In the genomic region with DNA sequence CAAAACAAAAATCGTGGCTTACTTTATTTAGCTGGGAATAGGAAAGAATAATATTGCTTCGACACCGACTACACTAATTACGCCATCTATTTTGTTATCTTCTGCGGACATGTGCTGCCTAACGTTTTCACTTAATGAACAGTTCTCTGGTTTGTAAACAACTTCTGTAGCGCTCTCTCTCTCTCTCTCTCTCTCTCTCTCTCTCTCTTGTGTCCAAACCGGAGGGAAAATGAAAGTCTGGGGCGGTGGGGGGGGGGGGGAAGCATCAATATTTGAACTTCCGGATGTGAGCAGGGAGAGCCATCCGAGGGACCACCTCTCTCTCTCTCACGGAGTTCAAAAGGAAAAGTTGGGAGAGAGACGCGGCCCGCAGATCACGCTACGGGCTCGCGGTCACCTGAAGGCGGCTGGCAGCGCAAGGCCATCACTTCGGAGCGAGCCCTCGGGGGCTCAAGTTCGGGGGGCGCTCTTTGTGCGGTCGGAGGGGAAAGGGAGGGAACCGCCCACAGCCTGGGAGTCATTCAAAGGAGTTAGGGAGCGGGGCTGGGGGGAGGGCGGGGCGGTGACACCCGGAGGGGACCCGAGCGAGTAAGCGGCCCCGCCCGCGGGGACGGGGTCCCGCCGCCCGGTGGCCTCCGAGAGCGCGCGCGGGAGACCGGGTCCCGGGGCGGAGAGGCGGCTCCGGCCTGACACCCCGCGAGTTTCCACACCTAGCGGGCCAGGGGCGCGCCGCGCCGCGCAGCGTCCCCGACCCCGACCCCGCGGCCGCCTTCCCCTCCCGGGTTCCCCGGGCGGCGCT, we compare ENCODE assay signal across 8 mouse cellular contexts. TPM values are rescaled to one million over a fixed set of nuclear protein-coding genes. Genes with fewer than 3 reads are reported as not detected.
A peak's percentile ranks its signal among the peaks of the same experiment; 100 is the strongest.
DNase-seq lines count a peak whose midpoint lies in the region; ATAC-seq and TF ChIP-seq lines count a peak whose summit lies in the region.

No protein-coding gene starts in this region.

- TF ChIP-seq EP300 in liver, postnatal 0 days (IDR thresholded peaks at IDR 0.05; ENCODE audit: low read depth) = no peak

- H3K27me3 ChIP-seq in forebrain, embryonic 12.5 days = no peaks in the 10 kb centered on the region
- no peaks in the 10 kb centered on the region for H3K27me3 ChIP-seq in intestine, embryonic 14.5 days (replicated peaks; ENCODE audit: control insufficient read depth, insufficient read depth, low read length)
- H3K27me3 ChIP-seq in liver, postnatal 0 days (ENCODE audit: insufficient read depth, low read length) = no peaks in the 10 kb centered on the region
- no peaks in the 10 kb centered on the region for H3K27me3 ChIP-seq in neural tube, embryonic 12.5 days (replicated peaks)

- H3K27ac ChIP-seq in forebrain, embryonic 12.5 days = peak overlapping the region; percentile 96
- H3K27ac ChIP-seq in intestine, embryonic 14.5 days (ENCODE audit: low read depth) = peak overlapping the region; percentile 97
- H3K27ac ChIP-seq in liver, postnatal 0 days (ENCODE audit: low read depth) = peak overlapping the region; percentile 100
- peak overlapping the region; percentile 92 for H3K27ac ChIP-seq in neural tube, embryonic 12.5 days

- peak; percentile 8 to 25 for DNase-seq in left cerebral cortex, adult 8-10 months (ENCODE audit: low spot score in 2 of 2)
- DNase-seq in left cerebral cortex, adult 9 months (ENCODE audit: low spot score in 2 of 2) = no peak
- peak; percentile 46 to 60 for DNase-seq in adrenal gland, postnatal 36 days
- DNase-seq in intestine, embryonic 14.5 days (ENCODE audit: low spot score) = peak; percentile 81
- DNase-seq in liver, postnatal 0 days = peak; percentile 80
- peak; percentile 74 for DNase-seq in thymus, postnatal 4 days

- H3K9ac ChIP-seq in forebrain, embryonic 12.5 days = peak overlapping the region; percentile 97
- peak overlapping the region; percentile 95 for H3K9ac ChIP-seq in intestine, embryonic 14.5 days (ENCODE audit: low read length)
- peak overlapping the region; percentile 98 for H3K9ac ChIP-seq in liver, postnatal 0 days (replicated peaks)
- H3K9ac ChIP-seq in neural tube, embryonic 12.5 days = peak overlapping the region; percentile 95

- peak overlapping the region; percentile 100 for H3K4me3 ChIP-seq in forebrain, embryonic 12.5 days (replicated peaks)
- H3K4me3 ChIP-seq in intestine, embryonic 14.5 days (ENCODE audit: low read depth, low read length) = peak overlapping the region; percentile 94
- peak overlapping the region; percentile 97 for H3K4me3 ChIP-seq in liver, postnatal 0 days (ENCODE audit: low read depth, low read length)
- peak overlapping the region; percentile 100 for H3K4me3 ChIP-seq in neural tube, embryonic 12.5 days

- TF ChIP-seq CTCF in liver, postnatal 0 days (IDR thresholded peaks at IDR 0.05; ENCODE audit: low read depth) = no peak

- 1% methylated on average over 67 of the region's 72 CpGs for WGBS in forebrain, embryonic 12.5 days
- WGBS in intestine, embryonic 14.5 days = under 1% methylated on average over 44 of the region's 72 CpGs
- under 1% methylated on average over 57 of the region's 72 CpGs for WGBS in liver, postnatal 0 days (ENCODE audit: insufficient replicate concordance)
- WGBS in neural tube, embryonic 12.5 days = 1% methylated on average over 67 of the region's 72 CpGs

- H3K9me3 ChIP-seq in forebrain, embryonic 12.5 days = no peaks in the 10 kb centered on the region
- no peaks in the 10 kb centered on the region for H3K9me3 ChIP-seq in intestine, embryonic 14.5 days (ENCODE audit: control insufficient read depth, low read length)
- H3K9me3 ChIP-seq in liver, postnatal 0 days (ENCODE audit: low read length) = no peaks in the 10 kb centered on the region
- no peaks in the 10 kb centered on the region for H3K9me3 ChIP-seq in neural tube, embryonic 12.5 days

- peak; percentile 47 for ATAC-seq in forebrain, embryonic 12.5 days (ENCODE audit: low FRiP score)
- peak; percentile 42 for ATAC-seq in intestine, embryonic 14.5 days (replicated peaks; ENCODE audit: low FRiP score, low TSS enrichment, low read depth)
- ATAC-seq in liver, postnatal 0 days = peak; percentile 11
- peak; percentile 43 for ATAC-seq in neural tube, embryonic 12.5 days (ENCODE audit: low FRiP score, low read depth)

- peak overlapping the region; percentile 57 for H3K4me2 ChIP-seq in forebrain, embryonic 12.5 days
- peak overlapping the region; percentile 58 for H3K4me2 ChIP-seq in intestine, embryonic 14.5 days (ENCODE audit: low read length)
- peak overlapping the region; percentile 66 for H3K4me2 ChIP-seq in liver, postnatal 0 days (ENCODE audit: low read depth, low read length)
- H3K4me2 ChIP-seq in neural tube, embryonic 12.5 days (replicated peaks) = peak overlapping the region; percentile 62

- H3K36me3 ChIP-seq in forebrain, embryonic 12.5 days (replicated peaks) = no peaks in the 10 kb centered on the region
- H3K36me3 ChIP-seq in intestine, embryonic 14.5 days (ENCODE audit: control insufficient read depth, insufficient read depth, low read length) = no peaks in the 10 kb centered on the region
- H3K36me3 ChIP-seq in liver, postnatal 0 days (replicated peaks; ENCODE audit: insufficient read depth, low read length) = no peaks in the 10 kb centered on the region
- no peaks in the 10 kb centered on the region for H3K36me3 ChIP-seq in neural tube, embryonic 12.5 days

- H3K4me1 ChIP-seq in forebrain, embryonic 12.5 days = peaks cover 6% of the 10 kb centered on the region; the same call in 1 of the 2 replicates
- H3K4me1 ChIP-seq in intestine, embryonic 14.5 days (replicated peaks; ENCODE audit: control insufficient read depth, insufficient read depth, low read length) = peaks cover 7% of the 10 kb centered on the region
- H3K4me1 ChIP-seq in liver, postnatal 0 days (ENCODE audit: insufficient read depth) = peaks cover 13% of the 10 kb centered on the region
- no peaks in the 10 kb centered on the region for H3K4me1 ChIP-seq in neural tube, embryonic 12.5 days

RNA-seq across cellular contexts. Expression of a gene that starts 0.8 kb away (rescaled TPM):
- 10 to 100 TPM; 29.0 to 35.1 (median 32.8) TPM for total RNA-seq in left cerebral cortex, adult 8-10 months (2022)
- total RNA-seq in adrenal gland, postnatal 36 days (2021) = 10 to 100 TPM; 72.5 to 78.5 TPM
- 57.1 and 63.1 TPM in 2 replicates for polyA plus RNA-seq in forebrain, embryonic 12.5 days (2016; fragmentation: Nextera tagmentation; extraction: Ambion mirVana)
- 50.8 and 51.5 TPM in 2 replicates for polyA plus RNA-seq in intestine, embryonic 14.5 days (2014; fragmentation: Nextera tagmentation; extraction: Ambion mirVana)
- polyA plus RNA-seq in liver, postnatal 0 days (2015; fragmentation: Nextera tagmentation; extraction: Ambion mirVana) = 26.6 and 30.0 TPM in 2 replicates
- 44.2 and 49.8 TPM in 2 replicates for polyA plus RNA-seq in neural tube, embryonic 12.5 days (2016; fragmentation: Nextera tagmentation; extraction: Ambion mirVana)

Comparison
In these comparisons a context has a peak if more than half of its experiments do, and no peak if none do; other contexts are left out.
1. DNase-seq: peak in left cerebral cortex, adult 8-10 months (2 of 2), adrenal gland, postnatal 36 days (2 of 2), intestine, embryonic 14.5 days (single experiment), liver, postnatal 0 days (single experiment) and thymus, postnatal 4 days (single experiment); none in left cerebral cortex, adult 9 months (0 of 2).
2. Peak in every context shown above with its lines, with median percentiles within 50 percentile points of each other: ATAC-seq, H3K27ac ChIP-seq, H3K4me2 ChIP-seq, H3K4me3 ChIP-seq and H3K9ac ChIP-seq.